Mouse (Mus musculus) neutrophil, adult 5-6 weeks (primary cell): ENCODE measurements around the gene Fgf5. TPM values are rescaled to one million over a fixed set of nuclear protein-coding genes. Genes with fewer than 3 reads are reported as not detected.

Experiments
- ATAC-seq: fragments of 151-379, 151-347 bp; 2 replicates; pipeline ENCODE4 v1.8.0; 2017; ENCODE audit warnings: mild to moderate bottlenecking, moderate TSS enrichment; ENCODE audit not compliant: insufficient number of reproducible peaks, poor library complexity, low FRiP score, severe bottlenecking; ENCODE audit errors: extremely low read depth
- total RNA-seq: library from RNA; stranded (forward); fragments of 200-1000 nt; gene quantifications from 2 replicates; pipeline ENCODE4 v1.2.3, GENCODE M21; 2017

The Fgf5 gene
- total RNA-seq, result not detected in 2 replicates

- ATAC-seq, result no peak
Measured at GRCm38 (mm10) chr5:98253838-98254821, at the start of gene Fgf5. TSS of gene Fgf5 (plus strand) at chr5:98254184.

GRCm38 (mm10) chr5:98212501-98212900 is 41.5 kb upstream of the Fgf5 start:
- ATAC-seq, result no peak

GRCm38 (mm10) chr5:98221956-98222355 is 32.0 kb upstream of the Fgf5 start:
- no peak for ATAC-seq

GRCm38 (mm10) chr5:98226710-98227109 is 27.3 kb upstream of the Fgf5 start:
- ATAC-seq, result no peak

- ATAC-seq, result no peak
Measured at GRCm38 (mm10) chr5:98229456-98229855, 24.5 kb upstream of the Fgf5 start.

- no peak for ATAC-seq
Measured at GRCm38 (mm10) chr5:98238466-98238865, 15.5 kb upstream of the Fgf5 start.

- no peak for ATAC-seq
Measured at GRCm38 (mm10) chr5:98241322-98241829, 12.6 kb upstream of the Fgf5 start.

- no peak for ATAC-seq
Measured at GRCm38 (mm10) chr5:98245303-98245702, 8.7 kb upstream of the Fgf5 start.

GRCm38 (mm10) chr5:98245976-98246375 is 8.0 kb upstream of the Fgf5 start:
- no peak for ATAC-seq

- no peak for ATAC-seq
Measured at GRCm38 (mm10) chr5:98246826-98247225, 7.2 kb upstream of the Fgf5 start.

- ATAC-seq, result no peak
Measured at GRCm38 (mm10) chr5:98247516-98247915, 6.5 kb upstream of the Fgf5 start.

- no peak for ATAC-seq
Measured at GRCm38 (mm10) chr5:98253147-98253546, 837 bp upstream of the Fgf5 start.

- no peak for ATAC-seq
Measured at GRCm38 (mm10) chr5:98255176-98255575, 1.2 kb downstream of the Fgf5 start.

GRCm38 (mm10) chr5:98255760-98256490 is 1.9 kb downstream of the Fgf5 start:
- no peak for ATAC-seq

GRCm38 (mm10) chr5:98275318-98275818 is 21.4 kb downstream of the Fgf5 start:
- ATAC-seq, result no peak

GRCm38 (mm10) chr5:98281993-98282392 is 28.0 kb downstream of the Fgf5 start:
- no peak for ATAC-seq

- no peak for ATAC-seq
Measured at GRCm38 (mm10) chr5:98283696-98284478, 29.9 kb downstream of the Fgf5 start.

- no peak for ATAC-seq
Measured at GRCm38 (mm10) chr5:98290642-98291041, 36.7 kb downstream of the Fgf5 start.
